Mouse (Mus musculus) hindbrain, postnatal 0 days (tissue): ENCODE measurements at regions not wholly inside any gene's neighbourhood (a gene's known extent, or its start where the extent isn't known, plus 50 kb on each side); places are given as distances from the start of the nearest gene placed in this dataset.

Source experiments
- ATAC-seq: fragments of 200-750 bp; cut with Nextera tagmentation; 2 replicates; pipeline ENCODE4 v1.8.0; 2017; ENCODE audit warnings: mild to moderate bottlenecking, moderate TSS enrichment, moderate library complexity
- DNase-seq: peaks from one replicate; pipeline ENCODE4 v3.0.0-alpha.2; 2015; ENCODE audit warnings: low spot score
- H3K27ac ChIP-seq: fragments of 300-500 bp; sonication (generic); 2 replicates; pipeline ENCODE4 v1.5.1; 2014; ENCODE audit warnings: mild to moderate bottlenecking
- H3K27me3 ChIP-seq: fragments of 300-500 bp; sonication (generic); 2 replicates; pipeline ENCODE4 v1.6.1; 2014; ENCODE audit warnings: low read length, mixed read lengths; ENCODE audit not compliant: insufficient read depth
- H3K36me3 ChIP-seq: fragments of 300-500 bp; sonication (generic); 2 replicates; pipeline ENCODE4 v1.6.1; 2014; ENCODE audit warnings: low read length, mixed read lengths; ENCODE audit not compliant: insufficient read depth
- H3K4me1 ChIP-seq: fragments of 300-500 bp; sonication (generic); 2 replicates; pipeline ENCODE4 v1.6.1; 2014; ENCODE audit warnings: antibody characterized with exemption, low read length, mixed read lengths; ENCODE audit not compliant: insufficient read depth
- H3K4me2 ChIP-seq: fragments of 300-500 bp; sonication (generic); 2 replicates; pipeline ENCODE4 v1.6.1; 2014; ENCODE audit warnings: low read depth, mild to moderate bottlenecking, low read length, moderate library complexity, mixed read lengths
- H3K4me3 ChIP-seq: fragments of 300-500 bp; sonication (generic); 2 replicates; pipeline ENCODE4 v1.5.1; 2014; ENCODE audit warnings: low read length
- H3K9ac ChIP-seq: fragments of 300-500 bp; sonication (generic); replicated peaks from 2 replicates; pipeline ENCODE4 v1.6.1; 2014; ENCODE audit warnings: mild to moderate bottlenecking, low read length, moderate library complexity, mixed read lengths
- H3K9me3 ChIP-seq: fragments of 300-500 bp; sonication (generic); 2 replicates; pipeline ENCODE4 v1.6.1; 2016; ENCODE audit warnings: low read length, mixed read lengths
- CTCF ChIP-seq: IDR thresholded peaks from 2 replicates; pipeline ENCODE4 v1.5.1; 2016; ENCODE audit warnings: antibody characterized with exemption, control low read depth, low read depth
- WGBS: fragments of 180-500 bp; shearing (Covaris S2); extraction: QIAGEN DNeasy Blood & Tissue Kit; methylation state at CpG from one replicate; pipeline ENCODE4 v1.1.7; 2014; 5-methylcytosine and 5-hydroxymethylcytosine counted together

DNA sequence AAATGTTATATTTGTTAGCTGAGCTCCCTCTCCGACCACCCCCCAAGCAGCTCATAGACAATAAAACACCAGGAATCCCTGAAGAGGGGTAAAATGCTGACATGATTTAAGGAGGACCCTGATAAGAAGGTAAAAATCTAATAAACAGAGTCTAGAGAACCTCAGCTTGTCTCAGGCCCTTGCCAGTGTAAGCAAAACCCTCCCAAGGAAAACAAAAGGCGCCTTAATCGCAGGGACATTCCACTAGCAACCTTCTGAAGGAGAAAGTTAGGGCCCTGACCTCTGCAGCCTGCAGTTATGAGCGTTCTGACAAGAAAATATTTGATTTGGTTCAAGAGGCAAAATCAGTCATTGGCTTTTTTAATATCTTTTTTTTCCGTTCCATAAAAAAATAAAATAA is 212.2 kb downstream of the Gm10295 start:
- Histone ChIP-seq H3K9me3 (no peaks in the 10 kb centered on the region), H3K9ac (no peak overlapping the region), H3K4me3 (no peak overlapping the region), H3K27me3 (no peaks in the 10 kb centered on the region), H3K4me2 (no peak overlapping the region), H3K4me1 (no peaks in the 10 kb centered on the region), H3K27ac (no peak overlapping the region), H3K36me3 (no peaks in the 10 kb centered on the region)
- 68% methylated on average over 5 of the region's 5 CpGs for WGBS
- ATAC-seq, result no peak
- TF ChIP-seq CTCF, result no peak
- DNase-seq, result no peak

DNA sequence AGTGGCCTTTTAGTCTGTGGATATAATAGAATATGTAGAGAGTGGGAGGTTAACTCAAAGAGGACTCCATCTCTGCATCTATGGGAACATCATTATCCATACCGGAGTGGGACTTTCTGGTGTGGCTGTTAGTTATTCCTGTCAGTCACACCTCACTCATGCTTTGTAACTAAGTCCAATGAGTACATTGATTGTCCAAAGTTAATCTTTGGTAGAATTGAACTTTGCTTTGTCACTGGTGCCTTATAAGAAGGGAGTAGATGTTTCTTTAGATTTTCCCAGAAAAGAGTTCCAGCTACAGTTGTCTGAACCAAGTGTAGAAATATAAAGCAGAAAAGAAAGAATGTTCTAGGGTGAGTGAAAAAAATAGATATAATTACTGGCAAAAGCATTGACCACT is 221.3 kb downstream of the Gm10295 start:
- 98% methylated on average over 1 of the region's 1 CpGs for WGBS
- Histone ChIP-seq H3K27me3 (no peaks in the 10 kb centered on the region), H3K27ac (no peak overlapping the region), H3K36me3 (no peaks in the 10 kb centered on the region), H3K4me1 (no peaks in the 10 kb centered on the region), H3K4me2 (no peak overlapping the region), H3K9me3 (no peaks in the 10 kb centered on the region), H3K4me3 (no peak overlapping the region), H3K9ac (no peak overlapping the region)
- ATAC-seq, result no peak
- no peak for DNase-seq
- no peak for TF ChIP-seq CTCF

DNA sequence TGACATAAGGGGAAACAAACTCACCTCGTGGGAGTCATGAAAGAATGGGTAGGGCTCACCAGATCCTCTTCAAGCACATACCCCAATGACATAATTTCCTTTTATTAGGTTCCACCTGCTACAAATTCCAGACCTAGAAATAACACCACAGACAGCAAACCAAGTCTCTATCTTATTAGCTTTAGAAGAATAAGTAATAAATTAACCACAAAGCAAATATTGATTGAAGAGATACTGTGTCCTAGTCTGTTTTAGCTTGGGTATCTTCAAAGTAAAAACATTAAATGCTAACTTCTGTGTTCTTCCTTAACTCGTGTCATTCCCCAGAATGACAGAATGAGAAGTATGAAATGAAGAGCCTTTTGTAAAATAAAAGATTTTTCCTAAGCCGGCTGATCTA is 222.4 kb downstream of the Gm10295 start:
- H3K4me3 ChIP-seq, result no peak overlapping the region
- DNase-seq (no peak), ATAC-seq (no peak)
- no peaks in the 10 kb centered on the region for H3K4me1 ChIP-seq
- no peak overlapping the region for H3K9ac ChIP-seq
- no peaks in the 10 kb centered on the region for H3K36me3 ChIP-seq
- 70% methylated on average over 3 of the region's 3 CpGs for WGBS
- no peak overlapping the region for H3K27ac ChIP-seq
- TF ChIP-seq CTCF, result no peak
- no peaks in the 10 kb centered on the region for H3K9me3 ChIP-seq
- no peak overlapping the region for H3K4me2 ChIP-seq
- no peaks in the 10 kb centered on the region for H3K27me3 ChIP-seq

DNA sequence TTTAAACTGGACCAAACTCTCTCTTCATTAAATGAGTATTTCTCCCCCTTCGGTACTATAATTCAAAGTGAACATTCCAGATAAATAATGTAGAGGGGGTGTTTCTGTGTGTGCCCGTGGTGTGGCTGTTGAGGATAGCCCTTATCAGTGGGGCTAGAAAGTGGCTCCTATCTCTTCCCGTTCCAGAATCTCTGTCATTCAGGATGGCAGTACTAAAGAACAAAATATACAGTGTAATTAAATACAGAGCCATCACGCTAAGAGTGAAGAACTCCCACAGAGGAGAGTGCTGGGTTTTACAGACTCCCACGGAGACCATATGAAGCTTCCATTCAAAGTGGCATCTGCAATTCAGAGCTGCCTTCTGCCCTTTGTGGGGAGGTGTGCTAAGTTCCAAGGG is 229.8 kb downstream of the Gm10295 start:
- Histone ChIP-seq H3K4me1 (no peaks in the 10 kb centered on the region), H3K9ac (no peak overlapping the region), H3K27ac (no peak overlapping the region), H3K36me3 (no peaks in the 10 kb centered on the region), H3K4me3 (no peak overlapping the region), H3K27me3 (no peaks in the 10 kb centered on the region), H3K9me3 (no peaks in the 10 kb centered on the region), H3K4me2 (no peak overlapping the region)
- ATAC-seq (no peak), DNase-seq (no peak)
- WGBS, result 34% methylated on average over 5 of the region's 5 CpGs
- TF ChIP-seq CTCF, result no peak

DNA sequence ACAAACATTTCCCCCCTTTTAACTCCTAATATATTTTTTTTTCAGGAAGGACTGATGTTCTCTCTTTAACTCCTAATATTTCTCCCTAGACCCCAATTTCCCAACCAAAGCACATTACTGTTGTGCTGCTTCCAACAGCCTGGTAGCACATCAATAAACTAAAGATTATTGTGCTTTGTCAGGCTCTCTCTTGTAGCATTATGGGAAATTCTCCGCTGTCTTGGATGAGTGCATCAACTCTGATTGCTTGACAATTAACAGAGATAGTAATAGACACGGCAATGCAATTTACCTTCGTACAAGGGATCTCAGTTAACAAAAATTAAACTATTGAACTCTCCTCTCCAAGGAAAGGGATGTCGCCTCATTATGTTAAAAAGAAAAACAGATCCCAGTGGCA is 230.3 kb downstream of the Gm10295 start:
- Histone ChIP-seq H3K4me2 (no peak overlapping the region), H3K4me1 (no peaks in the 10 kb centered on the region), H3K4me3 (no peak overlapping the region), H3K36me3 (no peaks in the 10 kb centered on the region), H3K9me3 (no peaks in the 10 kb centered on the region), H3K27ac (no peak overlapping the region), H3K27me3 (no peaks in the 10 kb centered on the region), H3K9ac (no peak overlapping the region)
- 69% methylated on average over 4 of the region's 4 CpGs for WGBS
- DNase-seq, result no peak
- TF ChIP-seq CTCF, result no peak
- ATAC-seq, result no peak

DNA sequence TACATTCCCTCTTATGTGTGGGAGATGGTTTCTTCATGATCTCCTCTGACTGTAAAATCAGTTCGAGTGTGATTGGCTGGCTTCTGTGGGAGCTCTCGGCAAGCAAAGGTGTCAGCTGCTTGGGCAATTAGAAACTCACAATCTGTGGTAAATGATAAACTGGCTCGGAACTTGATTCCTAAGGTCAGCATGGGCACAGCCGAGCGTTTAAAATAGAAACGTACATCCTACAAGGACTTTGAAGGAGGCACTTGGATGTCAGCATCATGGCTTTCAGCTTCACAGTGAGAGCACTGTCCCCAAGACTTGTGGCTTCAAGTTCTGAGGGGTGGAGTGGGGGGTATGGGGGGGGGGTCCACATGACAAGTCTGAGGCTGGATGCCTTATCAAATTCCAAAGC is 231.3 kb downstream of the Gm10295 start:
- no peaks in the 10 kb centered on the region for H3K4me1 ChIP-seq
- H3K4me2 ChIP-seq, result no peak overlapping the region
- no peak overlapping the region for H3K27ac ChIP-seq
- ATAC-seq (no peak), DNase-seq (no peak)
- H3K27me3 ChIP-seq, result no peaks in the 10 kb centered on the region
- no peak overlapping the region for H3K9ac ChIP-seq
- H3K4me3 ChIP-seq, result no peak overlapping the region
- 68% methylated on average over 6 of the region's 6 CpGs for WGBS
- no peak for TF ChIP-seq CTCF
- no peaks in the 10 kb centered on the region for H3K36me3 ChIP-seq
- H3K9me3 ChIP-seq, result no peaks in the 10 kb centered on the region

DNA sequence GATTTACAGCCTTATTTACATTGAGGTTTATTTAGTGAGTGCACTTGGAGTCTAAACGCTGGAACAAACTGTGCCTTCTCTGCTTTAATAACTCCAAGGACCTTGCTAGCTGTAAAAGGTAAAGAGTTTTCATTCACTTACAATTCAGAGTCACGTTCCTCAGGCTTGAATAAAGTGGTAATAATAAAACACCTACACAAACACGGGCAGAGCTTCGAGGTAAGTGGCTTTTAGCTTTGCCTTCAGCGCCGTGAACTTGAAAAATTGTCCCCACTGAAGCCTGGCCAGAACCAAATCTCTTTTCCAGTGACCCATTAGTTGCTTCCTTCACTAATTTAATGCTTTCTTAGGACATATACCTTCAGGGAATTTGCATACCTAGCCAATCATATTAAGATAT is 244.2 kb downstream of the Gm10295 start:
- no peak for ATAC-seq
- Histone ChIP-seq H3K36me3 (no peaks in the 10 kb centered on the region), H3K4me1 (no peaks in the 10 kb centered on the region), H3K9ac (no peak overlapping the region), H3K9me3 (no peaks in the 10 kb centered on the region), H3K4me3 (no peak overlapping the region), H3K4me2 (no peak overlapping the region), H3K27ac (no peak overlapping the region), H3K27me3 (no peaks in the 10 kb centered on the region)
- WGBS, result 89% methylated on average over 6 of the region's 6 CpGs
- no peak for TF ChIP-seq CTCF
- no peak for DNase-seq
